Mouse (Mus musculus): ENCODE data around the gene Gmppa.

Gmppa gene

DNA sequence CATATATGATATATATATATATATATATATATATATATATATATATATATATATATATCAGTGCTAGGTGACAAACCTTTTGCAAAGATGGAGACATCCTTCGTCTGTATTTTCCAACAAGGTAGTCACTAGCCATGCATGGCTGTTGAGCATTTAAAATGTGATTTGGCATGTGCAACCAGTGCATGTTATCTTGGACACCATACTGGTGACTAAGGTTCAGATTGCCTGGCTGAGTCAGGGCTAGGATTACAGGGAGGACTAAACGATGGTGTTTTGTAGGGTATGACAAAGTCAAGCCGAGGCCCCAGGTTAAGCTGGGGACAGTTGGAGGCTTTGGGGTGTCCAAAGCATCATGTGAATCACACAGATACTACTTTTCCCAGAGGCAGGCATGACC lies 19.7 kb downstream of the Gmppa start:
- DNase-seq (ENCODE audit: low spot score in 2 of 2), result no peak

- no peak for DNase-seq (ENCODE audit: low spot score in 2 of 2)
Observed at GRCm38 (mm10) chr1:75455948-75456347, 20.2 kb downstream of the Gmppa start.

DNA sequence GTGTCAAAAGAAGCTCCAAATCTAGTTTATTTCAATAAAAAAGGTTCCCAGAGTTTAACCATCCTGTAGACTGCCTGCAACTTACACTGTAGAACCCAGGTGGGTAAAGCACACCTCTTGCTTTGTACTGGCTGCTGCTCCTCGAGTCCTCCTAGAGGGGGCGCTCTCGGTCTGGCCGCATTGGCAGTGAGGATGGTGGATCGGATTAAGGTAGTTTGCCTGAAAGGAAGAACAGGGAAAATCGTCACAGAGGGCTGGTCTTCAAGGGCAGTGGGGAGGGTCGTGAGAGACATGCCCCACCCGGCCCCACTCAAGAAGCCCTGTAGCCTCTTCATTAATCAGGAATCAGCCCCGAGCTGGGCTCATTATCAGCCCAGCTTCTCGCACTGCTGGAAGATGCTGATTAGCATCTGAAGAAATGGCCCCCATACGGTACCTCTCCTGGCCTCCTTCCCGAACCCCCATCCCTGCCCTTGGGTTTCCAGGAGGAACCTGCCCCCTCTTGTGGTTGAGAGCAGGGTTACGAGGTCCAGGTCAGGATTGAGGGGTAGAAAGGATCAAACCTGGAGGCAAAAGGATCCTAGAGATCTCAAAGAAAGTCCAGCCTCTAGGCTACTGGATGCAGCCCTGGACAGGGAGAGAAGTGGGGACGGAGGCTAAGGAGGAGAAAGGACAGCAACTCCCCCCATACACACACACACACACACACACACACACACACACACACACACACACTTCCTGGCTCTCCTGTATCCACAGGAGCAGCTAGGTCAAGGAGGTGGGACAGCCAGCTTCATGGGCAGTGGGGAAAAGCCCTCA lies 21.2 kb downstream of the Gmppa start:
- no peak for DNase-seq (ENCODE audit: low spot score in 2 of 2)

- no peak for DNase-seq (ENCODE audit: low spot score in 2 of 2)
Observed at GRCm38 (mm10) chr1:75457710-75458024, 21.9 kb downstream of the Gmppa start.

- peak in 1 of 2 experiments; percentile 52 for DNase-seq (ENCODE audit: low spot score in 2 of 2)
Observed at GRCm38 (mm10) chr1:75458025-75458788, 22.5 kb downstream of the Gmppa start.

DNA sequence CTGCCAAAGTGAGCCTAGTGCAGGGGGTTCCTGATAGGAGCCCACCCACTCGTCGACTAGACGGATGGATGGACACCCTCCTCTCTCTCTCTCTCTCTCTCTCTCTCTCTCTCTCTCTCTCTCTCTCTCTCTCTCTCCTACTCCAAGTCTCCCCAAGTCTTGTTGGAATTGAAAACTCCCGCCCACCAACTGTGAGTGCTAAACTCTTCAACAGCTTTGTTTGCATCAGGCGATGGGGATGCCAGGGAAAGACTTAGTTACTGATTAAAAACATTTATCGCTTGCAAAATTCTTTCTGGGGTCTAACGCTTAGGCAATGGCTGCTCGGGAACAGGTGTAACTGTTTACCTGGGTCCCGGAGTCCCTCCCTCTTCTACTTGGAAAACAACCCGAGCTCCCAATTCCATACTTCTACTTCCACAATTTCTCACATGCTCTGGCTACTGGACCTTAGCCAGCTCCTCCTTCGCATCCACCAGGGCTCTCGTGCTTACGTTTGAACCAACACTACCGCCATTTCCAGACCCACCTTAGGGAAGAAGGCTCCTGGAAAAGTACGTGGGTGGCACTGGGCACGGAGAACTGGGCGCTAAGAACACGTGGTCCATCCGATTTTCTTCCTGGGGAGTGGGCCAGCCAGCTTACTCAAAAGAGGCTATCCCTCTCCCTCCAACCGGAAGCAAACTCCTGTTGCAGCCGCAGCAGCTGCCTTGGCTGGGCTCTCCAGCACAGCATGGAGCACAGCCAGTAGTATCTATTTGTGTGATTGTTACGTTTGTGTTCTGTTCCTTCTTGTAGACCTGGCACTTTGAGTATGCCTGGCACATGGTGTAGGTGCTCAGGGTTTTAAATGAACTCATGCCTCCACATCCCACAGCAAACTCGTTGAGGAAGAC lies 23.3 kb downstream of the Gmppa start:
- no peak for DNase-seq (ENCODE audit: low spot score in 2 of 2)

- DNase-seq (ENCODE audit: low spot score in 2 of 2), result no peak
Observed at GRCm38 (mm10) chr1:75460297-75460696, 24.6 kb downstream of the Gmppa start.

DNA sequence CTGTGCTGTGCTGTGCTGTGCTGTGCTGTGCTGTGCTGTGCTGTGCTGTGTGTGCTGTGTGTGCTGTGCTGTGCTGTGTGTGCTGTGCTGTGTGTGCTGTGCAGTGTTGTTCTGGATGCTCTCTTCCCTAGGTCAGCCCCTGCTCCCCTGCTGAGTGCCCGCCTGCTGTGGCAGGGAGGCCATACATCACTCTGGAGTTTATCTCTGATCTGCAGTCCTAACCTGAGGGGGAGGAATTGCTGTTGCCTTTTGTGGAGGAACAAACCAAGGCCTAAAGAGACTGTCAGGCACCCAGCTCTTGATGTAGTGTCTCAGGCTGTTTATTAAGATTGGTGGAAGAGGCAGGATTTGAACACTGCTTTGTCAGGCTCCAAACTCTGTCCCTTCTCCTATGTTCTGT lies 26.9 kb downstream of the Gmppa start:
- DNase-seq (ENCODE audit: low spot score in 2 of 2), result no peak

DNA sequence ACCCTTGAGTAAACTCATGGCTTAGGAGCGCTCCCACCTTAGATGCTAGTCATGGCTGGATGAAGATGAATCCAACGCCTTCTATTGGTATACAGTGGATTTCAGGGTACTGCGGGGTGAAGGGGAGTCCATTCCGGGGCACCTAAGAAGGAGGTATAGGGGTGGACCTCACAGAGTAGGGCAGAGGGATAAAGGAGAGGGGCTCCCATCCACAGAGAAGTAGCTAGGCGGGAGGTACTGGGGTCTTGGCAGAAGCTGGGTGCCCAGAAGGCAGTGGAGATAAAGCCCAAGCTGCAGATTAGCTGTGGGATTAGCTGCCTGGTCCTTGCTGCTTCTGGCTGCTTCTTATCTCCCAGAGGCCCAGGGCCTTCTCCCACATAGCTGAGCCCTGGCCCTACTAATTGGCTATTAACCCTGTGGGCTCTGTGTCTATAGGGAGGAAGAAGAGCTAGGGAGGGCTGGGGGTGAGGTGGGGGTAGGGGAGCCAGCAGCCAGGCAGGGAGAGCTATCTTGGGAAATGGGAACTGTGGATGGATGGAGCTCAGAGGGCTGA lies 28.0 kb downstream of the Gmppa start:
- no peak for DNase-seq (ENCODE audit: low spot score in 2 of 2)

DNA sequence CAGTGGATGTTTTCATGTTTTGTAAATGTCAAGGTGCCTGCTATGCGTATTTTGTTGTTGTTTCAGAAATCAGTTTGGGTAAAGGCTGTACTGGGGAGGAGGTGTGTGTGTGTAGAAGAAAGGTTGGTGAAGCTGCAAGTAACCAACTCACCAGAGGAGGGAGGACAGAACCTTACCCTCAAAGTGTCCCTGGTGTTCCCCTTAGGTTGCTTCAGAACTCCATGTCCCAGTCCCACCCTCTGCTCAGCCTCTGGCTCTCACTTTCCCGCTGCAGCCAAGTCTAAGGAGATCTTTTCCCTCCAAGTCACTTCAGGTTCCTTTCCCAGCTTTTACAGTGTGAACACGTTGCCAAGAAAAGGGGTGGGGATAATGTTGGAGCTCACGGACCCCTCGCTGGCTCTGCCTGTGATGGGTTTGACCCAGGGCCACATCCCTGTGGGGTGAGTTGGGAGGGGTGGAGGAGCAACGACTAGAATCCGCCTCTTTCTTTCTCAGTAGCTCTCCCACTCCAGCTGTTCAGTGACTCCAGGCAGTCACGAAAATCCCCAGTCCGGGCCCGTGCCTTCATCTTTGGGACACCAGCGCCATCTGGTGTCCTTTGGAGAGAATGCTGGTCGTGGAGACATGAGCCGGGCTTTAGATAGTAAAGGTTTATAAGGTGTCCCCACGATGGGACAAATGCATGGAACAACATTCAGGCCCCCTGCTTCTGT lies 31.6 kb downstream of the Gmppa start:
- DNase-seq (ENCODE audit: low spot score in 2 of 2), result peak; percentile 77 to 82

- DNase-seq (ENCODE audit: low spot score in 2 of 2), result no peak
Observed at GRCm38 (mm10) chr1:75469287-75469825, 33.6 kb downstream of the Gmppa start.

GRCm38 (mm10) chr1:75476441-75476840 lies 40.7 kb downstream of the Gmppa start:
- DNase-seq (ENCODE audit: low spot score in 2 of 2), result no peak

DNA sequence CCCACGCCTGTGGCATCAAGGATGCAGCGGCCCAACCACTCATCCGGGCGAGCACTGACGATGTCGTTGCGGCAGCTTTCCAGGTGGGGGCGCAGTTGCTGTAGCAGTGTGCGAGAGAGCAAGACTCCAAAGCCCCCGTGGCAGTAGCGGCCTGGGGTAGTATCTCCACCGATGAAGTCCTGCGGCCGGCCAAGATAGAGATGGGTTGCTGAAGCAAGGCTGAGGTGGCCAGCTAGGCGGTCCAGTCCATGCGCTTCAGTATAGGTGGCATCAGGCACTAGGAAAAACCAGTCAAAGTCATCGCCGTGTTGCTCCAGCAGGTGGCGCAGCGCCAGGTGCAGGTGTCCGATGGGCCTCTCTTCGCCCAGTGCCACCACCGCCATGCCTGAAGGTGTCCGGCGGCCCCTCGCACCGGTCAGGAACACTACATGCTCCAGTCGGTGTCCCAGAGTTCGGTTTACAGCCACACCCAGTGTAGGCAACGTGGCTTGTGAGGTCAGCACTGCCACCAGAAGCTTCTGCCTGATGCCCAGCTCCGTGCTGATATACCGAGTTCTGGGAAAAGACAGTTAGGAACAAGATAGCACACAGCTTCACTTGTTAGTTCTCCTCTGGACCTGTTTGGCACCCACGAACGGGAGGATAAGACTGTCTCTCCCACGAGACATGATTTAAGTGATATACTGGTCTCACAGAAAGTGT lies 41.7 kb downstream of the Gmppa start:
- peak; percentile 77 to 83 for DNase-seq (ENCODE audit: low spot score in 2 of 2)

DNA sequence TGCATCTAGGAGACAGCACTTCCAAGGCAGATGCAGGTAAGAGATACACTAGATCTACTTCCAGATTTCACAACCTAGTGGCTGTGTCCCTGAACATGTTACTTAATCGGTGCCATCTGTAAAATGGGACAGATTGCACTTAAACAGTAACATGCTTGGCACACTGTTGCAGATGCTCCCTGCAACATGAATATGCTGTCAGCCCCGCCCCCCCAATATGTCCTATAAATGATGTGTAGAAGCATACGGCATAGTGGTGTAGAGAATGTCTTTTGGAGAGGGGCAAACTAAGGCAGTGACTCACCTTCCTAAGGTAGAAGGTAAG lies 42.2 kb downstream of the Gmppa start:
- no peak for DNase-seq (ENCODE audit: low spot score in 2 of 2)

DNA sequence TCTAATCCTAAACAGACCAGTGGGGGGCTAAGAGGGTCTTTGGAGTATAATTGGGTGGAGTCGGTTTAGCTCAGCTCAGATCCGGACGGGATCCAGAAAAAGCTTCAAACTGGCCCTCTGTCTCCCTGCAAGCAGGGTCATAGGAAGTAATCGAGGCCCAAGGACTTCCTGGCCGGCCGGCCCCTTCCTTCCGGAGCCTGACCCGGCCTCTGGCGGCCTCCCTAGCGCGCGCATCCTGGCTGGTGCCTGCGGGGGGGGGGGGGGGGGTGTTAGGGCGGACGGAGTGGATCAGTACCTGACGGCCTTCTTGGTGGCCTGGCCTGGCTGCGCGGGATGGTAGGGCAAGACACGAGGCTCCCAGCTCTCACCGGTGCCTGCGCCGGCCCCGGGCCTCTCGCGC lies 42.8 kb downstream of the Gmppa start:
- no peak for DNase-seq (ENCODE audit: low spot score in 2 of 2)

GRCm38 (mm10) chr1:75478916-75479634 lies 43.3 kb downstream of the Gmppa start, which contains the start of the genes Chpf and Tmem198:
Gene Chpf, minus strand, starts transcription at chr1:75479307.
Gene Tmem198, plus strand, starts transcription at chr1:75479532.
- DNase-seq (ENCODE audit: low spot score in 2 of 2), result peak; percentile 96 to 97

DNA sequence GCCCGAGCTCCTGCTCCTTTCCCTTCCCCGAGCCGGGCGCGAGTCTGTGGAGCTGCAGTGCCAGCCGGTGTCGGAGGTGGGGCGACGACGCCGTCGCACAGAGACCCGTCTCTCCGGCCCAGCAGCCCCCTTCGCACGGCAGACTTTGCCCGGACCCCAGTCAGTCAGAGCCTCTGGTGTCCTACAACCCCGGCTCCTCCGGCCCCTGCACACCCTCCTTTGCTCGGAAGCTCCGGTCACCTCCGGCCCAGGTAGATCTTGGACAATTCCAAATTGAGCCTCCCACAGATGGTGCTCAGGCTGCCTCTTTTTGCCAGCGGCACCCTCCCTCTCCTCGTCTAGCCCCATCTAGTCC lies 43.9 kb downstream of the Gmppa start:
- DNase-seq (ENCODE audit: low spot score in 2 of 2), result no peak

DNA sequence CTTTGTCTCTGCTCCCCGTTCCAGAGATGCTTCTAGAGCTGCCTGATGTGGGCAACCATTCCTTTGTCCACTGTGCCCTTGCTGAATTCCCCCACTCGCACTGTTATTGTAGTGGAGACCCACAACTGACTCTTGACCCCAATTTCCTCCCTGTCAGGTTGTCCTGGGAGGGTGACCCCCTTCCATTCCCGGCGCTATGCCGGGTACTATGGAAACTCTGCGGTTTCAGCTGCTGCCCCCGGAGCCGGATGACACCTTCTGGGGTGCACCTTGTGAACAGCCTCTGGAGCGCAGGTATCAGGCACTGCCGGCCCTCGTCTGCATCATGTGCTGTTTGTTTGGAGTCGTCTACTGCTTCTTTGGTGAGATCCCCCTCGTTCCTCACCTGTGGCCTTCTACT lies 44.3 kb downstream of the Gmppa start:
- DNase-seq (ENCODE audit: low spot score in 2 of 2), result no peak

DNA sequence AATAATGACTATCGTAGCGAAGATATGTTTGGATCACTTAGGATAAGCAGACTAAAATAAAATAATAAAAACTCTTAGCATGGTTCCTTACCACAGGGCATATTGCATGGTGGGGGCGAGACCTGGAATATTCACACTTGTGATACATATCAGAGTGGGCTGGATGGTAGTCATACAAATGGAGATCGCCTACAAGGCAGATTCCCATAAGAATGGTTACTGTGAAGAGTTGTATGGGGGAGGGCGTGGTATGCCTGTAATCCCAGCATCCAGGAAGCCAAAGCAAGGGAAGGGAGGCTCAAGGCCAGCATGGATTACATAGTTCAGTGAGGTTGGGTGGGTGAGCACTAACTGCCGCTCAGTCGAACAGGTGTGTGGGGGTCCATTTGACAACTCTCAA lies 45.0 kb downstream of the Gmppa start:
- DNase-seq (ENCODE audit: low spot score in 2 of 2), result no peak

DNA sequence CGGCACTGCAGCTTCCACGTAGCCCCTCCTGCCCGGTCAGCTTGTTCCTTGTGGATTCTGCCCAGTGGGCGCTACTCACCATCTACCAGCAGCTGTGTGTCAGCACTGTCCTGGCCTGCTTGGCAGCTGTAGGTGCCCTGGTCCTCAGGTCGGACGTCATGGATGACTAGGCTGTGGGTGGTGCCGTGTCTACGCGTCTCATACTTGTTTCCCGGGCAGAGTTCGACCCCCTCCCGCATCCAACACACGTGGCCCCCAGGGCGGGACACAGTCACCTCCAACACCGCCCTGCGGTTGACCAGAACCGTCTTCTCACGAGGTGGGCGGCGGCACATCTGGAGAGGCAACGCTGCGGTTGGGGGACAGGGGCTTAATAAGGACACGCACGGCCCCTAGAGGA lies 50.8 kb downstream of the Gmppa start:
- no peak for DNase-seq (ENCODE audit: low spot score in 2 of 2)
